Mouse (Mus musculus): ENCODE results near the gene Gm5346.
"Not testable (repeated sequence)": the region's sequence is repeated elsewhere in the genome, so short reads cannot be mapped to it uniquely, and the experiment has no call there.

The Gm5346 gene

DNA sequence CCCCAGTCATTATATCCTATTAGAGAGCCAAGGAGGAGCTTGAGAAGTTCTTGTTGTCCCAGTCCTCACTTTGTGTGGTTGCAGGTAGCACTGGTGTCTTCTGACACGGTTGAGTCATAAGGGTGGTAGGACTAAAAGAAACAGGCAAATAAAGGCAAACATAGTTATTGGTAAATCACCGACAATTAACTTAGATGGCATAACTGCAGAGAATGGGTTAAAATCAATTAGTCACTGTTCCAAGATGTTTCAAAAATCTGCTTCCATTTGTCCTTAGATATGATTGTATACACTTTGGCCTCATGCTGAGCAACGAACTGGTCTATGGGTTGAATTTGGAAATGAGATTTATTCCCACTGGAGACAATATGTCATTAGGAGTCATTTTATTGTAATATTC lies at the start of gene Gm5346:
Gm5346 (minus strand) TSS at position 101 of the 400 bp plus-strand sequence.
- DNase-seq (ENCODE audit: low spot score): no peak

DNA sequence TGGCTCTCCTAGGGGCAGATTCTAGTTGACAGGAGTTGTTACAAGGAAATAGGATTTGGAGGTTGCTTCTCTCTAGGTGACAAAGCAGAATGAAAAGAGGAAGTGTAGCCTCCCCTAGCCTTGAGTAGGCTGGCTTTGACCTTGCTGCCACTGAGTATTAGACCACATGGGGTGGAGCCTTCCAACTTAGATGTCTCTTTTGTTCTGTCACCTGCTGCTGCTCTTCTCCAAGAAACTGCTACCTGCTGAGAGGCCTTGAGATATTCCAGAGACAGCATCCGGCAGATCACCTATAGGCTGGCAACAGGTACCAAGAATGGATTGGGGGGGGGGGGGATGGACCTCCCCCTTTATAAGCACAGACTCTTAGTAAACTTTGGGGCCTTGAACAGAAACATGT lies 11.0 kb downstream of the Gm5346 start:
- DNase-seq (ENCODE audit: low spot score): no peak

- not testable (repeated sequence) for DNase-seq (ENCODE audit: low spot score)
Measured at GRCm38 (mm10) chr8:43603657-43604056, 23.4 kb downstream of the Gm5346 start.

DNA sequence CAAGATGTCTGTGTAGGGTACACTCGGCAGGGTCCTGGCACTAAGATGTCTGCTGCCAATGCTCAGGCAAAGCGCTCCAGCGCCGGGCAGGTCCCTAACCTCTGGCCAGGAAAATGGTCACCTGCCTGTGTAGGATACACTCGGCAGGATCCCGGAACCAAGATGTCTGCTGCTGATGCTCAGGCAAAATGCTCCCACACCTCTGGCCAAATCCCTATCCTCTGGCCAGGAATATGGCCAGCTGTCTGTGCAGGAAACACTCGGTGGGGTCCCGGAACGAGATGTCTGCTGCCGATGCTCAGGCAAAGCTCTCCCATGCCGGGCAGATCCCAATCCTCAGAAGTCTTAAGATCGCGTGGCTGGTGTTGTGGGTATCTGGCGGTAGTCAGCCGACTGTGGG lies 23.9 kb downstream of the Gm5346 start:
- not testable (repeated sequence) for DNase-seq (ENCODE audit: low spot score)

- not testable (repeated sequence) for DNase-seq (ENCODE audit: low spot score)
Measured at GRCm38 (mm10) chr8:43576607-43577006, 50.5 kb downstream of the Gm5346 start, which contains the start of gene Adam26a. Adam26a (minus strand) TSS chr8:43576707.

Measured in testis, postnatal 10 days (tissue).